ENCODE assay signal across 19 mouse cellular contexts in genomic region chr11:29747881-29748280, GRCm38 (mm10).
"Had no signal": no experiment of that assay in that cellular context is flagged by ENCODE, and none has a peak within 500 bp of the region (broad histone marks: within the 10 kb centered on the region; RNA-seq: fewer than 3 reads in every experiment).

No protein-coding gene starts in this region.

- DNase-seq: liver, postnatal 0 days; lung, adult 2 months; lung, postnatal 14 days; lung, postnatal 36 days; retina, postnatal 1 day; right cerebral cortex, adult 18-20 months; right cerebral cortex, postnatal 25 days; right cerebral cortex, postnatal 4 days; spleen, adult 18-20 months; thymus, adult 18-20 months; thymus, postnatal 14 days; thymus, postnatal 36 days had no signal

- H3K27me3 ChIP-seq: lung, embryonic 15.5 days; megakaryocyte, embryonic 14.5 days; midbrain, embryonic 13.5 days; midbrain, embryonic 15.5 days; neural tube, embryonic 13.5 days; neural tube, embryonic 15.5 days had no signal

- H3K27ac ChIP-seq: lung, embryonic 15.5 days; macrophage; midbrain, embryonic 13.5 days; midbrain, embryonic 15.5 days; neural tube, embryonic 13.5 days; neural tube, embryonic 15.5 days had no signal

- H3K4me1 ChIP-seq: lung, embryonic 15.5 days; midbrain, embryonic 13.5 days; midbrain, embryonic 15.5 days; neural tube, embryonic 13.5 days; neural tube, embryonic 15.5 days had no signal

- H3K4me3 ChIP-seq: lung, embryonic 15.5 days; megakaryocyte, embryonic 14.5 days; midbrain, embryonic 13.5 days; midbrain, embryonic 15.5 days; neural tube, embryonic 13.5 days; neural tube, embryonic 15.5 days had no signal
